Mouse (Mus musculus) cerebellum, adult 9-11 months (tissue): Measurements from ENCODE around the gene 1700011M02Rik.
"Not testable (repeated sequence)": the region's sequence is repeated elsewhere in the genome, so short reads cannot be mapped to it uniquely, and the experiment has no call there.

Experiments used
- DNase-seq: peaks from one replicate; pipeline ENCODE4 v3.0.0; 2022

The 1700011M02Rik gene

DNA sequence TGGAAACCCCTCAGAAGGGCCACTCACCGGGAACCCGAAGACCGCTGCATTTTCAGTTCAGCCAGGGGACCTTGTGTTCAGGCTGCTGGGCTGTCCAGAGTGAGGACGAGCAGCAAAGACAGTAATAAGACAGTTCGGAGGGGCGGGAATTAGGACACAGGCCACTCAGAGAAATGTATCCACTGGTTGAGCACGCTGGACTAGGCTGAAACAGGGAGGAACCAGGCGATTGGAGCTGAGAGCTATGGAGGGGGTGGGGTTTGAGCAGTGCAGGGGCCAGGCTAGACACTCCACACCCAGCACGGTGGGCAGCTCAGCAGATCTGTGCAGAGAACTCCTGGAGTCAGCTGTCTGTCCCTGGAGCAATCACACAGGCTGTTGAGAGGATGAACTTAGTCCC, at the start of gene 1700011M02Rik, which contains the start of gene Dmrtc1a:
Gene 1700011M02Rik, plus strand, starts transcription at position 319 of the 400 bp plus-strand sequence.
Gene Dmrtc1a, minus strand, starts transcription at position 101 of the 400 bp plus-strand sequence.
- DNase-seq, result not testable (repeated sequence)

DNA sequence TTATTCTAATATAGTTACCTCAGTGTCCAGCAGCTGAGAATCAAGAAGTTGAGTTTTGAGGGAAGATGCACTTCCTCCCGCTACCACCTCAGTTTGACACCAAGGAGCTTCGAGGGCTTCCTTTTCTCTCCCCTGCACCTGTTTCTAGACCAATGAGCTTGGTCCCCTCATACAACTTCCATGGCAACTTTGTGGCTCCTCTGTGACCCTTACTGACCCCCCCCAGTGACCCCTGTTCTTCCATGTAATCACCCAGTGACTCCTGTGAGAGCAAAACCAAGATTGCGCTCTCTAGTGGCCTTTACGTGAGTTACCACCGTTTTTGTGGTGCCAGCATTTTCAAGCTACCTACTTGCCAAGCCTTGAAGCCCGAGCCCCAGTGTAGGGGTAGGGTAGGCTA, 40.8 kb upstream of the 1700011M02Rik start, which contains the start of gene 1700031F05Rik:
Gene 1700031F05Rik, minus strand, starts transcription at position 101 of the 400 bp plus-strand sequence.
- no peak for DNase-seq

DNA sequence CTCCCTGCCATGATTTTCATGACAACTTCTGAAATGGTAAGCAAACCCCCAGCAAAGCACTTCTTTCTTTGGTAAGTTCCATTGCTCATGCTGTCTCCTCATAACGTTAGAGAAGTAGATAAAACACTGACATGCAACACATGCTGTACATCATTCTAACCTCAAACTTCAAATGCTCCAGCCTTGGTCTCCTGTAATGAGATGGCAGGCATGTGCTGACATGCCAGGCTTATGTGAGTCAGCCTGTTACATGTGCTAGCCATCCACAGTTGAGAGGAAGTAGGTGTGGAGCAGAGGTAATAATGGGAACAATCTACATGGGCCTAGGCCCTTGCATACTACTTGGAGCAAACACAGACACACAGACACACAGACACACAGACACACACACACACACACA, 6.1 kb downstream of the 1700011M02Rik start:
- not testable (repeated sequence) for DNase-seq

DNA sequence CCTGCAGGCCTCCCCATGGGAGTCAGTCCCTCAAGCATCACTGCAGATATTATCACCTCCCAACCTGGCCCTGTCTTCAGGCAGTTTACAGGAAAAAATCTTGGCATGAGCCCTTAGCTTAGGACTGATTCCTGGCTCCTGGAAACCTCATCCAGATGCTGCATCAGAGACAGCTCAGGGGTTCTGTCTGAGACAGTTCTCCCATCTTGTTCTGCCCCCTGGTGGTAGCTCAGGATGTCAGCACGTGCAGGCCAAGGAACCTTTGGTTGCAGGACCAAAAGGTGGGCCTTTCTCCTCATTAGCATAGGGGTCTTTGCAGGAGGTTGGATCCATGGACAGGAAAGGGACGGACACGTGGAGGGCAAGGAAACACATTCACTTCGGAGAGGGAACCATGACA, 18.0 kb downstream of the 1700011M02Rik start:
- DNase-seq, result not testable (repeated sequence)

DNA sequence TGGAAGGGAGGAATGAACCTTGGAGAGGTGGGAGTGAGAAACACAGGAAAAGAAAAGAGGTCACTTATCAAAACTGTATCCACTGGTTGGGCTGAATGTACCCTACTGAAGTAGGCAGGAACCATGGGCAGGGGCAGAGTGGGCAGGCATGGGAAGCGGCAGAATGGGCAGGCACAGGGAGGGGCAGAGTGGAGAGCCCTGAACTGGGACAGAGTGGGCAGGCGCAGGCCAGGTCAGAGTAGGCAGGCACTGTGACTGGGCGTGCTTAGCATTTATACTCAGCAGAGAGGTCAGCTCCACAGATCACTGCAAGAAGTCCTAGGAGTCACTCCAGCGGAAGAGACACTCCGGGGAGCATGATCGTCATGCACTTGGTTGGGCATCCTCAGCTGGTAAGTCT, 19.4 kb downstream of the 1700011M02Rik start, which contains the start of gene 1700018G05Rik:
Gene 1700018G05Rik, plus strand, starts transcription at position 301 of the 400 bp plus-strand sequence.
- DNase-seq, result not testable (repeated sequence)

DNA sequence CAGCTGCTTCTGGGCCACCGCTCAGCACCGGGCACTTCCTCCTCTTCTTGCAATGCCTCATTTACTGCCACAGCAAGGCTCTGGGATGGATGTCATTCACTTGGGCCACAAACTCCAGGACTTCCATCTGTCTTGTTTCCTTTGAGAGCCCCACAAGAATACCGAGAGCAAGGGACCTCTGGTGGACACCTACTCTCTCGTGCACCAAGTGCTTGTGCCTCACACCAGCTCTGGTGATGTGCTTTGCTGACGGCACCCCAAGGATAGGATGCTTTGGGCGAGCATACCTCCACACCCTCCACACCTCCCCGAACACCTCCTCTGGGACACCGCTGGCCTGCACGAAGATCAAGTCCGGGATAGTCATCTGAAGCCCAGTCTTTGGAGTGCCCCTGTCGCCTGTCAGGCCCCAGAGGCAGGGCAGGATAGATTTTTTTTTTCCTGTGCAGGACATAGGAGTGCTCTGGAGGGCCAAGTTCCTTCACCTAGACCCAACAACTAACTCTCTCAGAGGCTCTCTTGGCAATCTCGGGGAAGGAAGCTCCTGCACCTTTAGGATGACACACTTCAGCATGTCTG, 24.4 kb downstream of the 1700011M02Rik start:
- DNase-seq, result peak; percentile 14

DNA sequence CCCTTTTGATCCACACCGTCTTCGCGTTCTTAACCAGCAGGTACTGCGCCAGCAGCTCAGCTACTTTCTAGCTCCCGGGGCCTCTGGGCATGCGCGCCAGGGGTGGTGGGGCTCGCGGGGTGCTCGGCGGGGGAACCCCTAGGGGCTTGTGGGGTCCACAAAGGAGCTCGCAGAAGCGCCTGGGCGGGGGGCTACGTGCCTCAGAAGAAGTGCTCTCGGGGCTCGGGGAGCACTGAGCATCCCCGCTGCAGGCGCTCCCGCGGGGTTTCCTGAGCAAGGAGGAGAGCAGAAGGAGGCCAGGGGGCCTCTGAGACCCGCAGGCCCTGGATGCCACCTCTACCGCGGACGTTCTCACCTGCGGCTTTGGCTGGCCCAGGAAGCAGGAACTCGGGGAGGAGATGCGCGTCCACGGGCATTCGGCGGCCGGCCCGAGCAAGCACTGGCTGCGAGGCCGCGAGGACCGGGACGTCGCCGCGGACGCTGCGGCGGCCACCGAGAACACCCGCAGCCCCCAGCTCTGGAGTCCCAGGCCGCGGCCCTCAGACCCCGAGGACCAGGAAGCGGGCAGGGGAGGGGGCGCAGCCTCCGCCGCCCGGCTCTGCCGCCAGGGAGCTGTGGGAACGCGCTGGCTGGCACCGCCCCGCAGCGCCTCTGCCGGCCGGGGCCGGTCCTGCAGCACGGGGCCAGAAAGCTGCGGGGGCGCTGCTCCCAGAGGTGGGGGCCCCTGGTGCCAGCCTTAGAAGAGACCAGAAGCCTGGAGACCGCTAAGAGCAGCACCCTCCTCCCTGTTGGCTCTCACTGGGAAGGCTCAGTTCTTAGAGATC, 25.1 kb downstream of the 1700011M02Rik start:
- DNase-seq, result peak; percentile 68

DNA sequence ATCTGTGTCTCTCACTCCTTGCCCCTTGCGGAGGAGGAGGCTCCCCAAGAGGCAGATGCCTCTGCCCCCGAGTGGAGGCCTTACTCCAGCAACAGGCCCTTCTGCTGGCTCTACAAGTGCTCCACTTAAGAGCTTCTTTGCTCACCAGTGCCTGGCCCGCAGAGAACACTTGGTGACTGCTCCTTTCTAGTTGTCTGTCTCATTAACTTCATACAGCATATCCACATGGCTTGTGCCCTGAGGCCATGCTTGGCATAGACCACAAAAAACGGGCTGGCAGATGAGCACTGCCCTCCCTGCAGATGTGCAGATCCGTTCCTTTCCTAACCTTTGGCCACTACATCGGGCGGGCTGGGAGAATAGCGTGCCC, 25.7 kb downstream of the 1700011M02Rik start:
- DNase-seq, result no peak

DNA sequence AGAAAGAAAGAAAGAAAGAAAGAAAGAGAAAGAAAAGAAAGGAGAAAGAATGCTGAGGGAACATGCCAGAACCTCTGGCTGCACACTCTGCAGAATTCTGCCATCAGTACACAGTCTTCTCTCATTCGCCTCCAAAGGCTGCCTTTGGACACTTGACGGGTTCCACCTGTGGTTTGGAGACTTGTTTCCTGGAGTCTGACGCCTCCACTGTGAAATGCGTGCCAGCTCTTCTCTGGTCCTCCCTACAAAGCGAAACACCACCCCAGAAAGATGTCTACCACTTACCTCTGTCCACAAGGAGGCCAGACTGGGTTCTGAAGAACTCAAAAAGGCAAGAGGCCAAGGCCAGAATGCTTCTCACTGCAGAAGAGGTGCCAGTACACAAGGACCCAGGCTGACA, 28.0 kb downstream of the 1700011M02Rik start:
- no peak for DNase-seq

DNA sequence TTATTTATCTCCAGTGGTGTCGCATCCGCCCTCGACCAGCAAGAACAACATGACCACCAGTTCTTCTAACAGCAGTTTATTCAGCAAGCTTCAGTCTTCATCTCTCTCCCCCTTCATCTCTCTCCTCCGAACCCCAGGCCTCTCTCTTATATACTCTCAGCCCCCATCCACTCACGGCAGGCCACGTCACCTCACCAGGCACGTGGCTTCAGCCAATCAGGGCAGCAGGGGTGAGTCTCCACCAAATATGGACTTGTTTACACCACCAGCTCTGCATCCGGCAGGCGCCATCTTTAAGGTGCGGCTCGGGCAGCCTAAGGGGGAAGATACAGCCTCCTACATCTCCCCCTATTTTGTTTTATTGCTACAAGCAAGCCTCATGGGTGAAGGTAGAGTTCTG, 41.4 kb downstream of the 1700011M02Rik start:
- DNase-seq, result peak; percentile 25

DNA sequence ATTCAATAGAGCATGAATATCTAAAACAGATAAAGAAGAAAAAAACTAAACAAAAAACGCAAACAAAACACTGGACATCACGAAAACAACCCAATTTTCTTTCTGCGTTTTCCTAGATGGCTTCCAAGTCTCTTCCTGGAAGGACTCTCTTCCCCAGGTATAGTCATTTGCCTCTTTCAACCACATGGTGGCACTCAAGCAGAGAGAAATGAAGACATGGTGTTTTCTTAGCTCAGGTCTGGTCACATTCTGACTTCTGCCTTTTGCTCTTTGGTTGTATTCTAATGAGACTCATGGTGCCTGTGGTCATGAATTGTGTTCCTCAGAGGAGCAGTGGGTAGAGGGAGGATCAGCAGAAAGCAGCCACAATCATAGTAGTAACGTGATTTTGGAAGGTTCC, 50.2 kb downstream of the 1700011M02Rik start:
- DNase-seq, result no peak
